Mouse (Mus musculus): ENCODE data around the gene Capns1.
"Not testable (repeated sequence)": the region's sequence is repeated elsewhere in the genome, so short reads cannot be mapped to it uniquely, and the experiment has no call there.

Capns1 gene

GRCm38 (mm10) chr7:30202895-30203690, 4.5 kb upstream of the Capns1 start:
- in situ Hi-C loops (cut with MboI, MseI) = no loop called here

- in situ Hi-C loops (cut with MboI, MseI) = not testable (repeated sequence)
Observed at GRCm38 (mm10) chr7:30200661-30201060, 2.0 kb upstream of the Capns1 start.

- in situ Hi-C loops (cut with MboI, MseI) = no loop called here
Observed at GRCm38 (mm10) chr7:30200200-30200599, 1.6 kb upstream of the Capns1 start.

GRCm38 (mm10) chr7:30199498-30200139, 1.0 kb upstream of the Capns1 start:
- in situ Hi-C loops (cut with MboI, MseI) = no loop called here

- in situ Hi-C loops (cut with MboI, MseI) = no loop called here
Observed at GRCm38 (mm10) chr7:30197592-30198129, 950 bp downstream of the Capns1 start.

- in situ Hi-C loops (cut with MboI, MseI) = no loop called here
Observed at GRCm38 (mm10) chr7:30196171-30196570, 2.4 kb downstream of the Capns1 start.

- in situ Hi-C loops (cut with MboI, MseI) = no loop called here
Observed at GRCm38 (mm10) chr7:30195461-30195860, 3.1 kb downstream of the Capns1 start.

- in situ Hi-C loops (cut with MboI, MseI) = no loop called here
Observed at GRCm38 (mm10) chr7:30194884-30195283, 3.7 kb downstream of the Capns1 start.

- in situ Hi-C loops (cut with MboI, MseI) = no loop called here
Observed at GRCm38 (mm10) chr7:30194101-30194831, 4.3 kb downstream of the Capns1 start.

- in situ Hi-C loops (cut with MboI, MseI) = no loop called here
Observed at GRCm38 (mm10) chr7:30193581-30194100, 5.0 kb downstream of the Capns1 start.

- in situ Hi-C loops (cut with MboI, MseI) = no loop called here
Observed at GRCm38 (mm10) chr7:30193013-30193412, 5.6 kb downstream of the Capns1 start.

- in situ Hi-C loops (cut with MboI, MseI) = no loop called here
Observed at GRCm38 (mm10) chr7:30192088-30192487, 6.5 kb downstream of the Capns1 start.

- in situ Hi-C loops (cut with MboI, MseI) = no loop called here
Observed at GRCm38 (mm10) chr7:30189116-30189491, 9.5 kb downstream of the Capns1 start.

- in situ Hi-C loops (cut with MboI, MseI) = no loop called here
Observed at GRCm38 (mm10) chr7:30188344-30189115, 10.1 kb downstream of the Capns1 start.

GRCm38 (mm10) chr7:30184641-30185348, 13.8 kb downstream of the Capns1 start:
- in situ Hi-C loops (cut with MboI, MseI) = no loop called here

- in situ Hi-C loops (cut with MboI, MseI) = no loop called here
Observed at GRCm38 (mm10) chr7:30183879-30184289, 14.7 kb downstream of the Capns1 start, which contains the start of gene Cox7a1. TSS of gene Cox7a1 (plus strand) at chr7:30184144.

GRCm38 (mm10) chr7:30183189-30183588, 15.4 kb downstream of the Capns1 start:
- in situ Hi-C loops (cut with MboI, MseI) = not testable (repeated sequence)

- in situ Hi-C loops (cut with MboI, MseI) = not testable (repeated sequence)
Observed at GRCm38 (mm10) chr7:30181929-30182328, 16.7 kb downstream of the Capns1 start.

GRCm38 (mm10) chr7:30181308-30181707, 17.3 kb downstream of the Capns1 start:
- in situ Hi-C loops (cut with MboI, MseI) = no loop called here

GRCm38 (mm10) chr7:30178256-30178655, 20.4 kb downstream of the Capns1 start:
- in situ Hi-C loops (cut with MboI, MseI) = loop anchor here (5.0 kb wide), 1 partner anchor 34 kb away; no protein-coding TSS in a partner anchor

Data from T-helper 2 cell (primary cell).